Mouse (Mus musculus) megakaryocyte, adult 5-6 weeks (primary cell): Measurements from ENCODE around the gene 4932415D10Rik. TPM values are rescaled to one million over a fixed set of nuclear protein-coding genes. Genes with fewer than 3 reads are reported as not detected.

Experiments
- ATAC-seq: 2 replicates; pipeline ENCODE4 v1.8.0; 2016; ENCODE audit warnings: mild to moderate bottlenecking, inconsistent platforms; ENCODE audit not compliant: poor library complexity, severe bottlenecking
- total RNA-seq, 2 experiments: library from RNA; stranded (forward) in 1 of 2; stranded (reverse) in 1 of 2; fragments of 153-499, 151-499 nt in 1 of 2; fragments of 221-1000, 200-1000 nt in 1 of 2; gene quantifications; 2 replicates each; pipeline versions ENCODE4 v1.2.3 to v1.2.4; 2015 to 2017

The 4932415D10Rik gene
- not detected in 2 replicates for total RNA-seq (2015)
- not detected in 2 replicates for total RNA-seq (2017)

- ATAC-seq, result no peak
Observed at GRCm38 (mm10) chr10:82316482-82316881, at the start of gene 4932415D10Rik. 4932415D10Rik (minus strand) TSS chr10:82316582.

GRCm38 (mm10) chr10:82361911-82362310, 45.5 kb upstream of the 4932415D10Rik start:
- ATAC-seq, result no peak

DNA sequence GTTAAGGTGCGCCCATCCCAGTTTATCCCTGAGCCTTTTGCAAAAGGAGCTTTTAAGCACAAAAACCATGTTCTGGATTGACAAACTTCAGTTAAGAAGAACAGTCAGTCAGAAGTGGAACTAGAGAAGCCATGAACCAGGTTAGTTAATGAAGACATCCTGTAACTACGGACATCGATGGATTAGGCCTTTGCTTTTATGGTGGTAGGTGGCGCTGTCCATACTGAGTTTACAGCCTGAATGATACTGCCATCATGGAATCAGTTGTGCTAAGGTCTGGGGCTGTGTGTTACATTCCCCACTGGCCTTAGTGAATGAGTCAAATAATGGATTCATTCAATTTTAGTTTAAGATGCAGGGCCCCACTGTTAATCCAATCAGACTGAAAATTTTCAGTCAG, 39.0 kb upstream of the 4932415D10Rik start:
- no peak for ATAC-seq

- ATAC-seq, result peak; percentile 92
Observed at GRCm38 (mm10) chr10:82354083-82355010, 38.0 kb upstream of the 4932415D10Rik start, which contains the start of gene Gm4924. Gm4924 (plus strand) TSS chr10:82354255.

GRCm38 (mm10) chr10:82329826-82330225, 13.4 kb upstream of the 4932415D10Rik start:
- ATAC-seq, result no peak

DNA sequence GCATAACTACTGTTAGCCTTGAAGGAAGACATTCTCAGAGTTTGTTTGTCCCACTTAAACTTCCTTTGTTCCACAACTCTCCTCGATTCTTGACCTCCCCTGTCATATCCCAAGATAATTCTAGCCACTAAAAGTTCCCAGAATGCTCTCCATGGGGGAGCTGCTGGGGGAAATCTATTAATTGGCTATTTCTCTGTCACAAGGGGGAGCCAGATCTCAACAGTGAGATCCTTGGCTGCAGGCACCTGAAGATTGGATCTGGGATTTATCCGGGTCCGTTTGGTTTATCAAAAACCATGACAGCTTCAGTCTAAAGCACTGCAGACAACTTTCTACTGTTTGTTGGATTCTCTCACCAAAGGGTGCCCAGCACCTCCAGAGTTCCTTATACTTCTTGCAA, 3.8 kb upstream of the 4932415D10Rik start:
- no peak for ATAC-seq

GRCm38 (mm10) chr10:82296440-82296839, 19.9 kb downstream of the 4932415D10Rik start:
- ATAC-seq, result no peak

- ATAC-seq, result no peak
Observed at GRCm38 (mm10) chr10:82257331-82257730, 59.1 kb downstream of the 4932415D10Rik start.

DNA sequence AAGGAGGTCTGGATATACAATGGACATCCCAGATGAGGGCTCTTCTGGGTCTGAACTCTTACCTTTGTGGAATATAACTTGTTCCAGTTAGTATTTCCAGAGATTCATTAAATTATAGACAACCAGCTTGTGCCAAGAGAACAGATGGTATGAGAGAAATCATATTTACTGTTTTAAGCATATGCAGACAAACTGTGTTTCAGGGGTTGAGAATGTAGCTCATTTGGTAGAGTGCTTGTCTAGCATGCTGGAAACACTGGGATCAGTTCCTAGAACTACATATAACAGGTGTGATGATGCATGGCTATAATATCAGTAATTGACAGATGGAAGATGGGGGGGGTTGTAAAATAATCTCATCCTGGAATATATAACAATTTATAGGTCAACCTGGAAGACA, 71.4 kb downstream of the 4932415D10Rik start:
- no peak for ATAC-seq

DNA sequence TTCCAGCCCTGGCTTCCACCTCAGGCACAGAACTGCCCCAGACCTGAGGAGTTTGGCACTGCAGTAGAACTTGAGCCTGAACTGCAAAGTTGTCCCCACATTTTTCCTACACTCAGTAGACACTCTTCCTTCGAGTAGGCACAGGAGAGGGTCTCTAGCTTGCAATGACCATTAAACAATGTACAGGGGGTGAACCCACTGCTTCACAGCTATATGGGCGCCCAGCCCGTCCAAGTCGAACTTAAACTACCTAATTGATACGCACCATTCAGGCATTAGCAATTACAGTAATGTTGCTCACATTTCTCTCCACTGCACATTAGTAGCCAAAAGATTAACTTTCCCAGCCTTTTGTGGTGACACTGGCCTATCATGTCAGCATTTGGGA, 75.0 kb downstream of the 4932415D10Rik start:
- no peak; the same call in 1 of the 2 replicates for ATAC-seq

DNA sequence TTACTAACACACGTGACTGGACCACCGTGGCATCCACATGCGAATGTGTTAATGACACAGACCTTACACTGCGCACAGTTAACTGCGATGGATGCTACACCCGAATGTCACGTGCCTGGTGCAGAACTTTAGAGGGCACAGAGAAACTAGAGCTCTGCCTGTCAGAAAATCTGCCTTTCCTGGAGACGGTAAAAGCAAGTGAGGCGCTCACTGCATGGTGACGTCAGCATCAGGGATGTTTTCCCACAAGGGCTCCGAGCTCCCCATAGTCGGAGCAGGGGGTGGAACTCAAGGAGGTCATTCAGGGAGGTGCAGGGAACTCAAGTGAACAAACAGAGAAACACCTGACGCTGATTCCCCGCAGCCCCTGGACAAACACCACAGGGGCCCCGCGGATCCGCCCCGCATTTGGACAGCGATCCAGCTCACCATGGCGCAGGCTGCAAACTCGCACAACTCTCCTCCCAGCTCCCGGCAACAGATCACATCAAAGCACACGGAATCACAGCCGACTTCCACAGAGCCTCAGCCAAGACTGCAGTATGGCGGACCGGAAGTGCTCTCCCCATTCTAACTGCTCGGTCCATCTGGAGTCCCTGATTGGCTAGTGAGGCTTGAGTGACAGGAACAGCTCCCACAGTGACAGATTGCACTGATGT, 75.5 kb downstream of the 4932415D10Rik start, which contains the start of gene Zfp938:
Zfp938 (minus strand) TSS at position 539 of the 659 bp plus-strand sequence.
- ATAC-seq, result peak; percentile 99

Other genes with a start within 250 kb of the 4932415D10Rik start
- gene BC024063, start 233.2 kb downstream of the 4932415D10Rik start, total RNA-seq (2015), result 0.74 and 1.4 TPM in 2 replicates
- gene BC024063, start 233.2 kb downstream of the 4932415D10Rik start, total RNA-seq (2017), result 1.7 and 2.1 TPM in 2 replicates
- 4.6 and 5.4 TPM in 2 replicates for gene AU041133, start 188.6 kb downstream of the 4932415D10Rik start, total RNA-seq (2015)
- 2.2 and 3.5 TPM in 2 replicates for gene AU041133, start 188.6 kb downstream of the 4932415D10Rik start, total RNA-seq (2017)
- gene Zfp938, start 75.3 kb downstream of the 4932415D10Rik start, total RNA-seq (2015), result 3.1 and 3.2 TPM in 2 replicates
- 3.3 TPM in 2 replicates for gene Zfp938, start 75.3 kb downstream of the 4932415D10Rik start, total RNA-seq (2017)
- gene Gm4924, start 37.7 kb upstream of the 4932415D10Rik start, total RNA-seq (2015), result 0.83 and 1.0 TPM in 2 replicates
- 0.92 and 1.8 TPM in 2 replicates for gene Gm4924, start 37.7 kb upstream of the 4932415D10Rik start, total RNA-seq (2017)
- gene Gm1553, start 176.0 kb upstream of the 4932415D10Rik start, total RNA-seq (2015), result not detected in 2 replicates
- gene Gm1553, start 176.0 kb upstream of the 4932415D10Rik start, total RNA-seq (2017), result not detected in 2 replicates